Comparison of ENCODE assay signal across 14 mouse cellular contexts in genomic region chr2:35448215-35448913, GRCm38 (mm10). TPM values are rescaled to one million over a fixed set of nuclear protein-coding genes. Genes with fewer than 3 reads are reported as not detected.
DNase-seq lines count a peak whose midpoint lies in the region; ATAC-seq and TF ChIP-seq lines count a peak whose summit lies in the region.
"Had no signal": no experiment of that assay in that cellular context is flagged by ENCODE, and none has a peak within 500 bp of the region (broad histone marks: within the 10 kb centered on the region; RNA-seq: fewer than 3 reads in every experiment).

No protein-coding gene starts in this region.

- TF ChIP-seq EP300 in heart, postnatal 0 days (IDR thresholded peaks at IDR 0.05; ENCODE audit: low read depth) = no peak
- no peak for TF ChIP-seq EP300 in CH12.LX (IDR thresholded peaks at IDR 0.05; ENCODE audit: low read length)

- dilution Hi-C loops in CH12.LX (cut with MboI; ENCODE audit: extremely low pct_ligation_motif_present, extremely low pct_unique_long_range_greater_than_20kb, low sequenced_read_pairs) = no loop called here

- DNase-seq in heart, postnatal 0 days (ENCODE audit: low spot score) = no peak
- DNase-seq in heart, postnatal 10 days = no peak
- DNase-seq in 416B (ENCODE audit: low read depth) (peak; percentile 72), CH12.LX (ENCODE audit: extremely low read depth) (no peak)
- DNase-seq in limb, embryonic 14.5 days (ENCODE audit: low spot score) = no peak
- no peak for DNase-seq in layer of hippocampus, adult 9-11 months
- DNase-seq in left cerebral cortex, postnatal 36 days (ENCODE audit: low spot score in 2 of 2) = no peak
- no peak for DNase-seq in spleen, postnatal 36 days (ENCODE audit: low spot score in 2 of 2)
- DNase-seq: cerebellum, postnatal 14 days; gastrocnemius, postnatal 10 days; lung, postnatal 4 days had no signal

- intact Hi-C loops in heart, postnatal 10 days (cut with DNase I) = no loop called here
- intact Hi-C loops in left cerebral cortex, postnatal 36 days (cut with DNase I) = no loop called here

- H3K4me3 ChIP-seq in heart, postnatal 0 days (ENCODE audit: low read depth, low read length) = no peak overlapping the region
- no peak overlapping the region for H3K4me3 ChIP-seq in CH12.LX (replicated peaks in 1 of 3; ENCODE audit: low read depth in 2 of 3, low read length in 2 of 3, poor library complexity in 1 of 3)
- no peak overlapping the region for H3K4me3 ChIP-seq in limb, embryonic 14.5 days (replicated peaks; ENCODE audit: low read length)

- no peak overlapping the region for H3K4me2 ChIP-seq in heart, postnatal 0 days (ENCODE audit: low read depth, low read length)
- H3K4me2 ChIP-seq in CH12.LX (ENCODE audit: insufficient read depth, low read depth, poor library complexity, severe bottlenecking) = peak overlapping the region; percentile 26
- H3K4me2 ChIP-seq in limb, embryonic 14.5 days (replicated peaks; ENCODE audit: low read depth, low read length, severe bottlenecking) = no peak overlapping the region

- H3K9me3 ChIP-seq in heart, postnatal 0 days (replicated peaks; ENCODE audit: control insufficient read depth, low read length) = no peaks in the 10 kb centered on the region
- H3K9me3 ChIP-seq in CH12.LX (replicated peaks; ENCODE audit: low read length) = no peaks in the 10 kb centered on the region
- no peaks in the 10 kb centered on the region for H3K9me3 ChIP-seq in limb, embryonic 14.5 days (ENCODE audit: control insufficient read depth, low read length)
- H3K9me3 ChIP-seq: G1E had no signal

- peak overlapping the region; percentile 74; the same call in 1 of the 2 replicates for H3K27ac ChIP-seq in heart, postnatal 0 days (ENCODE audit: low read depth)
- H3K27ac ChIP-seq in CH12.LX (ENCODE audit: insufficient read depth, low read depth) = peak overlapping the region; percentile 93
- no peak overlapping the region for H3K27ac ChIP-seq in limb, embryonic 14.5 days (replicated peaks; ENCODE audit: low read depth, low read length)

- H3K27me3 ChIP-seq in heart, postnatal 0 days (ENCODE audit: control insufficient read depth, insufficient read depth, low read length) = no peaks in the 10 kb centered on the region
- H3K27me3 ChIP-seq in CH12.LX (replicated peaks) = no peaks in the 10 kb centered on the region
- H3K27me3 ChIP-seq in limb, embryonic 14.5 days (ENCODE audit: control insufficient read depth, insufficient read depth, low read length) = no peaks in the 10 kb centered on the region

- H3K9ac ChIP-seq in heart, postnatal 0 days (replicated peaks; ENCODE audit: low read depth, low read length) = no peak overlapping the region
- H3K9ac ChIP-seq in CH12.LX (ENCODE audit: insufficient read depth, low read depth) = peak overlapping the region; percentile 5; the same call in 1 of the 2 replicates
- no peak overlapping the region for H3K9ac ChIP-seq in limb, embryonic 14.5 days (ENCODE audit: low read depth, low read length, severe bottlenecking)

- peaks cover 60% of the 10 kb centered on the region for H3K79me2 ChIP-seq in CH12.LX (replicated peaks; ENCODE audit: control insufficient read depth, extremely low read depth, insufficient read depth, poor library complexity, severe bottlenecking)

- in situ Hi-C loops in CH12.LX (cut with MboI; ENCODE audit: low pct_ligation_motif_present, low pct_unique_long_range_greater_than_20kb, low sequenced_read_pairs) = no loop called here

- no peaks in the 10 kb centered on the region for H3K36me3 ChIP-seq in heart, postnatal 0 days (replicated peaks; ENCODE audit: control insufficient read depth, insufficient read depth, low read length)
- H3K36me3 ChIP-seq in CH12.LX (replicated peaks in 1 of 2; ENCODE audit: control insufficient read depth in 1 of 2, insufficient read depth in 1 of 2, low read length in 1 of 2) = peaks cover 0 to 20% of the 10 kb centered on the region in 2 experiments
- H3K36me3 ChIP-seq in limb, embryonic 14.5 days (ENCODE audit: control insufficient read depth, insufficient read depth, low read length) = no peaks in the 10 kb centered on the region

- WGBS in heart, postnatal 0 days = 49% methylated on average over 7 of the region's 7 CpGs
- 38% methylated on average over 7 of the region's 7 CpGs for WGBS in limb, embryonic 14.5 days

- no peak for ATAC-seq in heart, postnatal 0 days (ENCODE audit: insufficient read depth, low read depth)
- peak; percentile 45 for ATAC-seq in limb, embryonic 14.5 days (ENCODE audit: low FRiP score, low read depth)

- TF ChIP-seq POLR2A in CH12.LX (IDR thresholded peaks at IDR 0.05; ENCODE audit: low read depth, low read length) = no peak
- TF ChIP-seq POLR2A in limb, embryonic 14.5 days (IDR thresholded peaks at IDR 0.05; ENCODE audit: borderline replicate concordance, extremely low read depth, insufficient read depth, insufficient read length) = no peak

- TF ChIP-seq RAD21 in CH12.LX (IDR thresholded peaks at IDR 0.05; ENCODE audit: low read depth, low read length) = no peak

- H3K4me1 ChIP-seq in heart, postnatal 0 days (ENCODE audit: control insufficient read depth, insufficient read depth) = peaks cover 50% of the 10 kb centered on the region
- H3K4me1 ChIP-seq in CH12.LX (ENCODE audit: control insufficient read depth in 1 of 2, insufficient read depth in 2 of 2) = peaks cover 45 to 77% of the 10 kb centered on the region in 2 experiments
- peaks cover 40% of the 10 kb centered on the region for H3K4me1 ChIP-seq in limb, embryonic 14.5 days (ENCODE audit: control insufficient read depth, insufficient read depth, low read length)

- no peak for TF ChIP-seq CTCF in heart, postnatal 0 days (IDR thresholded peaks at IDR 0.05; ENCODE audit: low read depth)
- no peak for TF ChIP-seq CTCF in CH12.LX (conservative IDR thresholded peaks at IDR 0.05 in 1 of 2, IDR thresholded peaks at IDR 0.05 in 1 of 2; ENCODE audit: low read depth in 2 of 2, low read length in 2 of 2)

TF ChIP-seq in CH12.LX, 34 proteins besides CTCF, POLR2A, EP300 and RAD21:
- no peak for TF ChIP-seq ZMIZ1 (IDR thresholded peaks at IDR 0.05; ENCODE audit: low read depth, low read length)
- TF ChIP-seq JUND (conservative IDR thresholded peaks at IDR 0.05; ENCODE audit: low read depth, low read length) = no peak
- TF ChIP-seq SIN3A (IDR thresholded peaks at IDR 0.05; ENCODE audit: low read length) = no peak
- TF ChIP-seq CHD1 (IDR thresholded peaks at IDR 0.05; ENCODE audit: low read depth, low read length) = no peak

RNA-seq across cellular contexts. Expression of gene Ggta1, which starts 14.7 kb away (rescaled TPM):
- total RNA-seq in heart, postnatal 0 days (2014; rRNA removed; ENCODE audit: low replicate concordance) = 14.8 and 37.1 TPM in 2 replicates
- polyA plus RNA-seq in heart, postnatal 0 days (2015; fragmentation: Nextera tagmentation; extraction: Ambion mirVana) = 16.0 and 16.4 TPM in 2 replicates
- 10 to 100 TPM; 19.9 to 28.8 TPM for total RNA-seq in heart, postnatal 10 days (2021)
- total RNA-seq in CH12.LX (2012; rRNA removed) = 55.8 and 67.2 TPM in 2 replicates
- 46.9 and 52.0 TPM in 2 replicates for total RNA-seq in CH12.LX (2014; rRNA removed)
- 38.4 and 40.5 TPM in 2 replicates for polyA plus RNA-seq in CH12.LX (2012; ENCODE audit: insufficient read length, low read depth)
- polyA plus RNA-seq in limb, embryonic 14.5 days (2012; rRNA removed) = 27.4 TPM in 2 replicates
- 29.2 and 36.1 TPM in 2 replicates for polyA plus RNA-seq in limb, embryonic 14.5 days (2014; fragmentation: Nextera tagmentation; extraction: Ambion mirVana)
- 1 to 10 TPM; 3.3 to 3.8 TPM for total RNA-seq in left cerebral cortex, postnatal 36 days (2021)

RNA-seq across cellular contexts. Expression of gene 4930402F06Rik, which starts 51.4 kb away (rescaled TPM):
- not detected in 2 replicates for total RNA-seq in heart, postnatal 0 days (2014; rRNA removed; ENCODE audit: low replicate concordance)
- not detected in 2 replicates for polyA plus RNA-seq in heart, postnatal 0 days (2015; fragmentation: Nextera tagmentation; extraction: Ambion mirVana)
- not detected for total RNA-seq in heart, postnatal 10 days (2021)
- total RNA-seq in CH12.LX (2012; rRNA removed) (not detected in 2 replicates), CH12.LX (2014; rRNA removed) (not detected in 2 replicates)
- not detected in 2 replicates for polyA plus RNA-seq in CH12.LX (2012; ENCODE audit: insufficient read length, low read depth)
- polyA plus RNA-seq in limb, embryonic 14.5 days (2012; rRNA removed) = not detected in 2 replicates
- not detected in 2 replicates for polyA plus RNA-seq in limb, embryonic 14.5 days (2014; fragmentation: Nextera tagmentation; extraction: Ambion mirVana)
- not detected for total RNA-seq in left cerebral cortex, postnatal 36 days (2021)
- total RNA-seq: G1E; gastrocnemius, postnatal 10 days; left cerebral cortex, postnatal 14 days had no signal
- polyA plus RNA-seq: G1E; hindbrain, embryonic 16.5 days had no signal
